Mouse (Mus musculus) intestine, embryonic 14.5 days (tissue): ENCODE data around the gene Nsf. TPM values are rescaled to one million over a fixed set of nuclear protein-coding genes. Genes with fewer than 3 reads are reported as not detected.

Experiments
- ATAC-seq: fragments of 200-750 bp; cut with Nextera tagmentation; replicated peaks from 2 replicates; pipeline ENCODE4 v1.8.0; 2017; ENCODE audit warnings: low read depth, moderate number of reproducible peaks, moderate TSS enrichment, moderate library complexity; ENCODE audit not compliant: low FRiP score, low TSS enrichment
- DNase-seq: peaks from one replicate; pipeline ENCODE4 v3.0.0-alpha.2; 2018; ENCODE audit warnings: low spot score
- H3K27ac ChIP-seq: fragments of 300-500 bp; sonication (generic); 2 replicates; pipeline ENCODE4 v1.5.1; 2014; ENCODE audit warnings: low read depth, mild to moderate bottlenecking, control low read depth
- H3K27me3 ChIP-seq: fragments of 300-500 bp; sonication (generic); replicated peaks from 2 replicates; pipeline ENCODE4 v1.6.1; 2014; ENCODE audit warnings: low read length, control low read depth; ENCODE audit not compliant: control insufficient read depth, insufficient read depth
- H3K36me3 ChIP-seq: fragments of 300-500 bp; sonication (generic); 2 replicates; pipeline ENCODE4 v1.6.1; 2014; ENCODE audit warnings: low read length, control low read depth; ENCODE audit not compliant: control insufficient read depth, insufficient read depth
- H3K4me1 ChIP-seq: fragments of 300-500 bp; sonication (generic); replicated peaks from 2 replicates; pipeline ENCODE4 v1.6.1; 2014; ENCODE audit warnings: low read length, control low read depth, mixed read lengths; ENCODE audit not compliant: control insufficient read depth, insufficient read depth
- H3K4me2 ChIP-seq: fragments of 300-500 bp; sonication (generic); 2 replicates; pipeline ENCODE4 v1.6.1; 2014; ENCODE audit warnings: low read length
- H3K4me3 ChIP-seq: fragments of 300-500 bp; sonication (generic); 2 replicates; pipeline ENCODE4 v1.5.1; 2014; ENCODE audit warnings: low read depth, low read length, control low read depth, mixed read lengths
- H3K9ac ChIP-seq: fragments of 300-500 bp; sonication (generic); 2 replicates; pipeline ENCODE4 v1.6.1; 2014; ENCODE audit warnings: mild to moderate bottlenecking, low read length
- H3K9me3 ChIP-seq: fragments of 300-500 bp; sonication (generic); 2 replicates; pipeline ENCODE4 v1.6.1; 2016; ENCODE audit warnings: low read length, control low read depth; ENCODE audit not compliant: control insufficient read depth
- WGBS: fragments of 180-500 bp; shearing (Covaris S2); extraction: QIAGEN DNeasy Blood & Tissue Kit; methylation state at CpG from one replicate; pipeline ENCODE4 v1.1.7; 2014; 5-methylcytosine and 5-hydroxymethylcytosine counted together
- polyA plus RNA-seq: library from polyadenylated mRNA; unstranded; fragments of >200 nt; fragmentation: Nextera tagmentation; extraction: Ambion mirVana; gene quantifications from 2 replicates; pipeline ENCODE4 v1.2.1, GENCODE M21; 2014

The Nsf gene
- polyA plus RNA-seq, 1 experiment from 2014 or later, result 40.8 TPM

DNA sequence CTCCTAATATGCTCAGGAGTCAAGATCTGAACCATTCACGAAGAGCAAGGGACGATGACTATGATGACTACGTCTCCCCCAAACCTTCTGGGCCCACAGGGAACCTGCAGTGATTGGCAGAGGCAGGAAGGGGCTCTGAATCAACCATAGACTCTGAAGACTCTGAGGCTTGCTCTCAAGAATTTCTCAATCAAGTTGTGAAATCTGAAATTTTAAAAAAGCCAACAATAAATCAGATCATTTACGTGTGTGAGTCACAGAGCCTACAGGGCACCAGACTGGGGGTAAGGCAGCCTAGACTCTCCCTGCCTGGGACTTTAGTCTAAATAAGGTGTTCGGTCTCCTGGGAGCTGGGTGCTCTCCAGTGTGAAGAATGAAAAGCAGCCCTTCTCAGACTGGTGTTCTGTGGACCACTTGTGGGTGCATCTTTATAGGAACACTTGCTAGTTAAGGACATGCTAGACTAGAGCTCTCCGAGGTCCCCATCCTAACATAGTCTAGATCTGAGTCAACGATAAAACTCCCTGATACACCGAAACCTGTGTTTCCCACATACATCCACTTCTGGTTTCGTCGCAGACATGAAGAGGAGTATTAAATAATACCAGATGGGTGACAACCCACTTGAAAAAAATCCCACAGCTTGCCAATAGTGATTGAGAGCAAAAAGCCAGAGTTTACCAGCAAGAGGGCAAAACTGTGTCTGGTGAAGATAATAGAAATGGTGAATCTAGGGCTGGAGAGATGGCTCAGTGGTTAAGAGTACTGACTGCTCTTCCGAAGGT is 56.7 kb downstream of the Nsf start:
- H3K36me3 ChIP-seq, result 0 out of 2 replicates have a peak, but pooled peaks cover 14% of the 10 kb centered on the region
- no peak overlapping the region for H3K4me2 ChIP-seq
- no peak overlapping the region for H3K4me3 ChIP-seq
- DNase-seq, result no peak
- H3K27ac ChIP-seq, result no peak overlapping the region
- H3K27me3 ChIP-seq, result no peaks in the 10 kb centered on the region
- no peak for ATAC-seq
- H3K9ac ChIP-seq, result no peak overlapping the region
- H3K9me3 ChIP-seq, result no peaks in the 10 kb centered on the region
- 91% methylated on average over 11 of the region's 11 CpGs for WGBS
- H3K4me1 ChIP-seq, result no peaks in the 10 kb centered on the region

DNA sequence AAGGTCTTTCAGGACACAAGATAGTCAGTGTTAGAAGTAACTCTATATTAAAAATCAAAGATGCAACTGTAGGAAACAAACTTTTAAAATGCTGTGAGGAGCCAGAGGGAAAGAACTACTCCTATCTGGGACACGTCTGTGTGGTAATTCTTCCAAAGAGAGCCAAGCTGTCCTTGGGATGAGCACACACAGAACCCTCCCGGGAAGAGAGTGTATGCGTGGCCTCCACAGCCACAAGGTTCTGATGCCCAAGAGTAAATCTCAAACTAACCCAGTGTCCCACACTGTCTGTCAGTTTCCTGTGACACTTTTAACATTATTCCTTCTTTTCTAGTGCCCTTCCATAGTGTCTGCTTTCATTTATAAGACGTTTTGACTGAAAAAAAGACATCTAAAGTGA is 57.8 kb downstream of the Nsf start:
- Histone ChIP-seq H3K27me3 (no peaks in the 10 kb centered on the region), H3K9me3 (no peaks in the 10 kb centered on the region), H3K9ac (no peak overlapping the region), H3K27ac (no peak overlapping the region), H3K4me1 (no peaks in the 10 kb centered on the region), H3K4me3 (no peak overlapping the region), H3K4me2 (no peak overlapping the region), H3K36me3 (0 out of 2 replicates have a peak, but pooled peaks cover 14% of the 10 kb centered on the region)
- DNase-seq (no peak), ATAC-seq (no peak)
- 82% methylated on average over 4 of the region's 4 CpGs for WGBS

DNA sequence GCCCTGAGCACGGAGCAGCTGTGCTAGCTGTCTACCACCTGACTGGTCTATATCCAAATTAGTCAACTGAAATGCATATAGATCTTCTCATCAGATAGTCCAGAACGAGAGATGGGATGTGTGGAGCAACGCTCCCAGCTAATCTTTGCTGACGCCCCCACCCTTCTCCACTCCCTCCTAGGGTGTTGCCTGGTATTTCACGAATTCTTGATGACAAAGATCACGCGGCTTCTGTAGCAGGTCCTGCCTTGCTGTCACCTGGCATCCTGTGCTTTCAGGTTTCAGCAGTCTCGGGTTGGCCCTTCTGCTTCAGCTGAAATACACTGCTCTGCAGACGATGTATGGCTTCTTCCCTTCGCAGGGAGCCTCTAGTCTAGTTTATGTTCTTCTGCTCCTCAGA is 61.0 kb downstream of the Nsf start:
- Histone ChIP-seq H3K27me3 (no peaks in the 10 kb centered on the region), H3K9ac (no peak overlapping the region), H3K4me3 (no peak overlapping the region), H3K27ac (no peak overlapping the region), H3K4me2 (no peak overlapping the region), H3K36me3 (0 out of 2 replicates have a peak, but pooled peaks cover 10% of the 10 kb centered on the region), H3K9me3 (no peaks in the 10 kb centered on the region), H3K4me1 (no peaks in the 10 kb centered on the region)
- ATAC-seq, result no peak
- WGBS, result 81% methylated on average over 10 of the region's 10 CpGs
- DNase-seq, result no peak

GRCm38 (mm10) chr11:103891781-103892180 is 62.1 kb downstream of the Nsf start:
- Histone ChIP-seq H3K4me3 (no peak overlapping the region), H3K9ac (no peak overlapping the region), H3K4me1 (no peaks in the 10 kb centered on the region), H3K4me2 (no peak overlapping the region), H3K36me3 (0 out of 2 replicates have a peak, but pooled peaks cover 8% of the 10 kb centered on the region), H3K27me3 (no peaks in the 10 kb centered on the region), H3K27ac (no peak overlapping the region), H3K9me3 (no peaks in the 10 kb centered on the region)
- 91% methylated on average over 10 of the region's 10 CpGs for WGBS
- DNase-seq, result no peak
- ATAC-seq, result no peak

DNA sequence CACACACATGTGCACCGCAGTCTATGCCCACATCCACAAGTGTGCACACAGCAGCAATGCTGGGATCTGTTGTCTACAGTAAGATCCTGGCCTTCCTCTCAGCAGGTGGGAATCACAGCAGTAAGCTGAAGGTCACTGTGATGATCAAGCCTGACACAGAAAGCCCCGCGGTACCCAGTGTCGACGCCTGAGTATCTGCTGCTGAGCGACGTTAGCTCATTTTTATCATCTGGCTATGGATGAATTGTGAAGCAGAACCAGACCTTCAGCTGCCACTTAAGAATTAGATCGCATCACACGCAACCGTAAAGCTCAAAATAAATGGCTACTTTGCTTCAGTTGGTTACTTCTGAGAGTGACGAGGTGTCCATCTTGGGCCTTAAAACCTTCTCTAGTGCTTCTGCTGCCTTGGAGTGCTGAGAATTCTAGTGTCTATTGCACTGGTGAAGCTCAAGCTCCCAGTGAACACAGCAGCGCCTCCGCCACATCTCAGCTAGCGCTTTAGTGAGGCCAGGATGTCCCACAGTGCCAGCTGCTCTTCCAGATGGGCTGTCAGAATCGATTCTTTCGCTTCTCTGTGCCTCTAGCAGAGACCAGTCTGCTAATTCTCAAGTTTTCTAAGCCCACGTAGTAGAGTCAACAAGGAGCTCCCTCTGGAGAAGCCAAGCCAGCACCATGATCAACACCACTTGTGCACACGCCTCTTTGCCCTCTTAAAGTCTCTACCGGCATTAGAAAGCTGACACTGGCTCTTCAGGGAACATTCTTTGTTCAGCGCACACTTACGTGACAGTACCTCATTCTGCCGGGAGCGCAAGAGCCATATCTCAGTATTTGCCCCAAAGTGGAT is 63.3 kb downstream of the Nsf start:
- no peaks in the 10 kb centered on the region for H3K27me3 ChIP-seq
- no peak overlapping the region for H3K4me2 ChIP-seq
- H3K9ac ChIP-seq, result no peak overlapping the region
- DNase-seq, result no peak
- no peaks in the 10 kb centered on the region for H3K9me3 ChIP-seq
- ATAC-seq, result no peak
- no peak overlapping the region for H3K4me3 ChIP-seq
- 0 out of 2 replicates have a peak, but pooled peaks cover 7% of the 10 kb centered on the region for H3K36me3 ChIP-seq
- 91% methylated on average over 23 of the region's 23 CpGs for WGBS
- no peaks in the 10 kb centered on the region for H3K4me1 ChIP-seq
- no peak overlapping the region for H3K27ac ChIP-seq

GRCm38 (mm10) chr11:103887724-103888410 is 66.0 kb downstream of the Nsf start:
- Histone ChIP-seq H3K27ac (no peak overlapping the region), H3K9ac (no peak overlapping the region), H3K9me3 (no peaks in the 10 kb centered on the region), H3K4me3 (no peak overlapping the region), H3K4me2 (no peak overlapping the region), H3K4me1 (no peaks in the 10 kb centered on the region; the same call in 1 of the 2 replicates), H3K27me3 (no peaks in the 10 kb centered on the region), H3K36me3 (peaks cover 13% of the 10 kb centered on the region)
- 95% methylated on average over 11 of the region's 11 CpGs for WGBS
- DNase-seq (no peak), ATAC-seq (no peak)

GRCm38 (mm10) chr11:103884749-103885383 is 69.0 kb downstream of the Nsf start:
- no peaks in the 10 kb centered on the region; the same call in 1 of the 2 replicates for H3K4me1 ChIP-seq
- H3K9me3 ChIP-seq, result no peaks in the 10 kb centered on the region
- ATAC-seq, result no peak
- 14% methylated on average over 13 of the region's 13 CpGs for WGBS
- no peak for DNase-seq
- no peak overlapping the region for H3K4me3 ChIP-seq
- H3K9ac ChIP-seq, result no peak overlapping the region
- no peak overlapping the region for H3K27ac ChIP-seq
- peak overlapping the region; percentile 33 for H3K4me2 ChIP-seq
- peaks cover 31% of the 10 kb centered on the region for H3K36me3 ChIP-seq
- H3K27me3 ChIP-seq, result no peaks in the 10 kb centered on the region

DNA sequence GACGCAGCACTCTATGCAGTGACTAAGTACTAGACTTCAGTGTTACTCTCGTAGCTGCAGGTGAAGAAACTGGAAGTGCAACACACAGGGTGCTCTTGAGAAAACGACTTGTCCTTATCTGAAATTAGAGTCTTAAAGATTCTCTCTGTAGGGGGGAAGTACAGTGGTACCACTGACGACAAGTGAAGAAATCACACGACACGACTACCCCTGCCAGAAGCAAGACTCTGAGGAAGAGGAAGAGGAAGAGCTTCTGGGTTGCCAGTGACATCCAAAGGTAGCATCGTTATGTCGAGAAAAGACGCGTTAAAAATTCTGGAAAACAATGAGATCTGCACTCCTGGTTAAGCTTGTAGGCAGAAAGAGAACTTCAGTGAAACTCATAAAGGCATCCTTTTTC is 70.1 kb downstream of the Nsf start:
- Histone ChIP-seq H3K4me3 (no peak overlapping the region), H3K27ac (no peak overlapping the region), H3K36me3 (peaks cover 31% of the 10 kb centered on the region), H3K9ac (no peak overlapping the region), H3K4me2 (no peak overlapping the region), H3K9me3 (no peaks in the 10 kb centered on the region), H3K27me3 (no peaks in the 10 kb centered on the region), H3K4me1 (no peaks in the 10 kb centered on the region; the same call in 1 of the 2 replicates)
- 90% methylated on average over 10 of the region's 10 CpGs for WGBS
- DNase-seq, result no peak
- ATAC-seq, result no peak
